Comparison of ENCODE assay signal across 10 mouse cellular contexts in the genomic region with DNA sequence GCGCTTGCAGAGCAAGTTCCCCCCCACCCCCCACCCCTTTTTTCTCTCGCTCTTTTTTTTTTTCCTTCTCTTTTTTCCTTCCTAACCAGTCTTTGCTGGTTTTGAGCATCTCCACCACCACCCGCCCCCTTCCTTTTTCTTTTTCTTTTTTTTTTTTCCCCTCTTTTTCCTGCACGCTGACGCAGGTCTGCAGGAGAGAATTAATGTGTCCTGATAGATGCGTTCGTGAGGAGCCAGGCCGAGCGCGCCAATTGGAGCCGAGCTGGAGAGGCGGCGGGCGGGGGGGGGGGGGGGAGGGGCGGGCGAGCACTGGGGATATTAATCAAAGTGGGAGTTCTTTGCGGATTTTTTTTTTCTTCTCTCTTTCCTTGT. TPM values are rescaled to one million over a fixed set of nuclear protein-coding genes. Genes with fewer than 3 reads are reported as not detected.
DNase-seq lines count a peak whose midpoint lies in the region; ATAC-seq lines count a peak whose summit lies in the region.
"Had no signal": no experiment of that assay in that cellular context is flagged by ENCODE, and none has a peak within 500 bp of the region (broad histone marks: within the 10 kb centered on the region; RNA-seq: fewer than 3 reads in every experiment).

No protein-coding gene starts in this region.

- peak overlapping the region; percentile 50; the same call in 1 of the 2 replicates for H3K9ac ChIP-seq in hindbrain, embryonic 16.5 days (ENCODE audit: low read depth, low read length)

- H3K4me1 ChIP-seq in hindbrain, embryonic 16.5 days (ENCODE audit: control insufficient read depth, insufficient read depth, low read depth, low read length): peaks cover 22% of the 10 kb centered on the region

- under 1% methylated on average over 17 of the region's 17 CpGs for WGBS in hindbrain, embryonic 16.5 days
- WGBS in macrophage (ENCODE audit: missing documents): 0% methylated on average over 1 of the region's 17 CpGs

- H3K4me2 ChIP-seq in hindbrain, embryonic 16.5 days (ENCODE audit: low read length): peak overlapping the region; percentile 58

- H3K4me3 ChIP-seq in hindbrain, embryonic 16.5 days (ENCODE audit: low read length): peak overlapping the region; percentile 30
- H3K4me3 ChIP-seq in macrophage (ENCODE audit: inconsistent target): peak overlapping the region; percentile 19

- 0 out of 2 replicates have a peak, but pooled peaks have one; percentile 58 for ATAC-seq in cerebellum, adult (ENCODE audit: insufficient number of reproducible peaks, low FRiP score, low TSS enrichment)
- peak; percentile 46 for ATAC-seq in hindbrain, embryonic 16.5 days
- no peak for ATAC-seq in erythroid progenitor cell, adult 5-6 weeks (replicated peaks; ENCODE audit: low FRiP score, poor library complexity, severe bottlenecking)

- no peaks in the 10 kb centered on the region for H3K36me3 ChIP-seq in hindbrain, embryonic 16.5 days (ENCODE audit: control insufficient read depth, insufficient read depth, low read length)
- H3K36me3 ChIP-seq in macrophage (ENCODE audit: inconsistent target): no peaks in the 10 kb centered on the region

- no peak for DNase-seq in cerebellum, adult 8-10 months
- peak; percentile 45 for DNase-seq in ES-CJ7 (ENCODE audit: low read depth, low spot score)
- peak; percentile 84 for DNase-seq in embryo, embryonic 10.5 days (ENCODE audit: low spot score)
- no peak for DNase-seq in ovary, postnatal 14 days (ENCODE audit: low spot score)

- peak overlapping the region; percentile 89 for H3K27ac ChIP-seq in hindbrain, embryonic 16.5 days (ENCODE audit: low read depth, low read length)
- H3K27ac ChIP-seq in macrophage: no peak overlapping the region

- no peaks in the 10 kb centered on the region for H3K79me2 ChIP-seq in macrophage (ENCODE audit: inconsistent target)

- no peaks in the 10 kb centered on the region for H3K27me3 ChIP-seq in hindbrain, embryonic 16.5 days (replicated peaks; ENCODE audit: control insufficient read depth, insufficient read depth, low read length)

- no peaks in the 10 kb centered on the region for H3K9me3 ChIP-seq in hindbrain, embryonic 16.5 days (ENCODE audit: control insufficient read depth, low read length)

RNA-seq across cellular contexts. Expression of gene Cpa2, which starts 5.9 kb away (rescaled TPM):
- polyA plus RNA-seq in hindbrain, embryonic 16.5 days (2015; fragmentation: Nextera tagmentation; extraction: Ambion mirVana): 7.6 and 9.7 TPM in 2 replicates
- not detected for total RNA-seq in macrophage (2018; cell fraction: chromatin; rRNA removed)
- total RNA-seq in macrophage (2018; cell fraction: cytosol; rRNA removed): under 1 TPM in 3 of 26 experiments, not detected in 23; 0.11 to 0.41 (median 0.20) TPM
- total RNA-seq in macrophage (2018; cell fraction: nucleus; rRNA removed): not detected
- 0.20 TPM in 1 of 3 replicates, not detected in the others for polyA plus RNA-seq in macrophage (2018)
- not detected in 2 replicates for total RNA-seq in erythroid progenitor cell, adult 5-6 weeks (2015; ENCODE audit: low replicate concordance)
- not detected in 2 replicates for total RNA-seq in erythroid progenitor cell, adult 5-6 weeks (2017; ENCODE audit: low replicate concordance)
- polyA plus RNA-seq: C2C12 had no signal

RNA-seq across cellular contexts. Expression of gene Cpa4, which starts 20.9 kb away (rescaled TPM):
- polyA plus RNA-seq in hindbrain, embryonic 16.5 days (2015; fragmentation: Nextera tagmentation; extraction: Ambion mirVana): 0.84 and 0.85 TPM in 2 replicates
- total RNA-seq in macrophage (2018; cell fraction: chromatin; rRNA removed): not detected
- total RNA-seq in macrophage (2018; cell fraction: cytosol; rRNA removed): not detected
- not detected for total RNA-seq in macrophage (2018; cell fraction: nucleus; rRNA removed)
- polyA plus RNA-seq in macrophage (2018): not detected in 3 replicates
- not detected in 2 replicates for total RNA-seq in erythroid progenitor cell, adult 5-6 weeks (2015; ENCODE audit: low replicate concordance)
- total RNA-seq in erythroid progenitor cell, adult 5-6 weeks (2017; ENCODE audit: low replicate concordance): not detected in 2 replicates
- polyA plus RNA-seq: C2C12; large intestine, adult 2 months had no signal

RNA-seq across cellular contexts. Expression of gene Ssmem1, which starts 37.6 kb away (rescaled TPM):
- 0.15 and 0.19 TPM in 2 replicates for polyA plus RNA-seq in hindbrain, embryonic 16.5 days (2015; fragmentation: Nextera tagmentation; extraction: Ambion mirVana)
- total RNA-seq in macrophage (2018; cell fraction: chromatin; rRNA removed): not detected
- under 1 TPM in 5 of 26 experiments, not detected in 21; 0.10 to 0.26 (median 0.15) TPM for total RNA-seq in macrophage (2018; cell fraction: cytosol; rRNA removed)
- total RNA-seq in macrophage (2018; cell fraction: nucleus; rRNA removed): under 1 TPM in 2 of 26 experiments, not detected in 24; 0.36 to 0.55 TPM
- polyA plus RNA-seq in macrophage (2018): not detected in 3 replicates
- total RNA-seq in erythroid progenitor cell, adult 5-6 weeks (2015; ENCODE audit: low replicate concordance): not detected in 2 replicates
- total RNA-seq in erythroid progenitor cell, adult 5-6 weeks (2017; ENCODE audit: low replicate concordance): not detected in 2 replicates
- polyA plus RNA-seq: large intestine, adult 2 months had no signal

RNA-seq across cellular contexts. Expression of gene Tmem209, which starts 37.7 kb away (rescaled TPM):
- polyA plus RNA-seq in hindbrain, embryonic 16.5 days (2015; fragmentation: Nextera tagmentation; extraction: Ambion mirVana): 25.6 and 31.4 TPM in 2 replicates
- 10 to 100 TPM in 22 of 26 experiments, 1 to 10 TPM in 4; 5.4 to 60.0 (median 27.1) TPM for total RNA-seq in macrophage (2018; cell fraction: chromatin; rRNA removed)
- 10 to 100 TPM; 12.1 to 36.9 (median 20.6) TPM for total RNA-seq in macrophage (2018; cell fraction: cytosol; rRNA removed)
- 10 to 100 TPM in 22 of 26 experiments, 1 to 10 TPM in 4; 7.7 to 56.1 (median 31.0) TPM for total RNA-seq in macrophage (2018; cell fraction: nucleus; rRNA removed)
- 16.3 to 23.2 TPM (median 16.4 TPM) in 3 replicates for polyA plus RNA-seq in macrophage (2018)
- total RNA-seq in erythroid progenitor cell, adult 5-6 weeks (2015; ENCODE audit: low replicate concordance): 54.5 and 55.5 TPM in 2 replicates
- 47.7 and 61.2 TPM in 2 replicates for total RNA-seq in erythroid progenitor cell, adult 5-6 weeks (2017; ENCODE audit: low replicate concordance)

Comparison
In these comparisons a context has a peak if more than half of its experiments do, and no peak if none do; other contexts are left out.
1. DNase-seq: peak in ES-CJ7 (single experiment) and embryo, embryonic 10.5 days (single experiment); none in cerebellum, adult 8-10 months (single experiment) and ovary, postnatal 14 days (single experiment).